Mouse (Mus musculus): ENCODE data around the gene Nedd4.

The Nedd4 gene

DNA sequence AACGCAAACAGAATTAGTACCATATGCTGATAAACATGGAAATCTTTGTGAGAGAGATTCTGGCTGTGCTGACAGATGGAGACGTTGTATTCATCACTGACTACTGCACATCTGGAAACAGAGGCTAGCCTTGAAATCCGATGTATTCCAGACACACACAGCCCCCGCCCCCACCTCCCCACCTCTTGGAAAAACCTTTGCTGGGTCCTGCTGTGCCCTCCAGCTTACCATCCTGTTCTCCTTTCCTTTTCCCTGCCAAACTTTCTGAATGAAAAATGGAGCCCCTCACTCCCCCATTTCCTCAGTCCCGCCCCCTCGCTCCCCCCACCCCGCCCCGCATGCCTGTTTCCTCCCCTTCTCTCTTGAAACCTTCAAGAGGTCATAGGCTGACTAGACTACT, 120.0 kb downstream of the Nedd4 start:
- no peak for DNase-seq (ENCODE audit: extremely low read depth, insufficient read length, low spot score)

DNA sequence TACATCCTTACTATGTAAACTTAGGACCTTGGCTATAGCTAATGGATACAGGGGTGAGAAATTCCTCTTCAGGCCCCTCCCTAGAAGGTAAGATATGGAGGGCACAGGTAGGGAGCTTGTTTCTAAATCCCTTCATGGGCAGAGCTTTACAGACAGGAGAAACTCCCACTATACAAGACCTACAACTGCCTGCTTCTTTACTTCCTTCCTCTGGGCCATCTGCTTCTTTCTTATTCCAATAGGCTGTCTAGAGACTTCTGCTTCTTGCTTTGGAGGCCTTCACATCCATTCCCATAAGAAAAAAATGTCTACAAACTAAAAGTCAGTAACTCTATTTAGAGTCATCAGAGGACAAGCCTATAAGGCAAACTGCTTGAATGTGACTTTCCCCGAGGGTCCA, 125.6 kb downstream of the Nedd4 start:
- DNase-seq (ENCODE audit: extremely low read depth, insufficient read length, low spot score), result no peak

DNA sequence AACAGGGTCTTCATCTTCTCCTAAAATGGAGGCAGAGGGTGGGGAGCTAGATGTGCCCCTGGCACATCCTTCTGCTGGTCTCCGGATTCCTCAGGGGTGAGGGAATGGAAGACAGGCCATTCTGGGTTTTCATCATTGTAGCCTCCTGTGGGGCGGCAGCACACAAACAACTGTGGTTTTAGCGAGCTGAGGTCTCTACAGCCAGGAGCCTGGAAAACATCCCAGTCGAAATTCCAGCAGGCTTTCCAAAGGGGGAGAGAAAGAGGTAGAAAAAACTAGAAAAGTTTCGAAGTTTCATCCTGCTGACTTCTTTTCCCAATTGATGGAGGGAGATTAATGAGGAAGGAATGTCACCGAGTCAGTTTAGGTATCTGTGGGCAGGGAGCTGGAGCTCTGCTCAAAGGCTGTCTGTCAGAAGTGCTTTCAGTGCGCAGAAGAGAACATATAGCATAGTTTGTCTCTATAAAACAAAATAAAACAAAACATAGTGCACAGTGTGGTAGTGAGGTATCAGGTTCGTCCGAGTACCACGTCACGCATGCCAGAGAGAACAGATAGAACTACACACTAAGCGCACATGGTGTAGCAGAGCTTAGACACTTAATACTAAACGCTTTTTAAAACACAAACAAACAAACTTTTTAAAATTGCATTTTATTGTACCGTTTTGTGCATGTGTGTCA, 128.5 kb downstream of the Nedd4 start:
- no peak for DNase-seq (ENCODE audit: extremely low read depth, insufficient read length, low spot score)

DNA sequence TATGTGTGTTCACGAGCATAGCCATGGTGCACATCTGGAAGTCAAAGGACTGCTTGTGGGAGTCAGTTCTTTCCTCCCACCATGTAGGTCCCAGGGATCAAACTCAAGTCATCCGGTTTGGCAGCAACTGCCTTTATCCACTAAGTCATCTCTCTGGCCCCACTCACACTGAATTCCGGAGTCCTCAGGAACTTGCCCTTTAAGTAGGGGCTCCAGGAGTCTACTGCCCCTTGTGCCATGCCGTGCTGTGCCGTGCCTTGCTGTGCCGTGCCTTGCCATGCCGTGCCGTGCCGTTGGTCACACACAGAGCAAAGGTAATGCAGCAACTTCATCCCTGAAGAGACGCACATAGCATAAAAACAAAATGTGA, 129.1 kb downstream of the Nedd4 start:
- DNase-seq (ENCODE audit: extremely low read depth, insufficient read length, low spot score), result peak; percentile 16

DNA sequence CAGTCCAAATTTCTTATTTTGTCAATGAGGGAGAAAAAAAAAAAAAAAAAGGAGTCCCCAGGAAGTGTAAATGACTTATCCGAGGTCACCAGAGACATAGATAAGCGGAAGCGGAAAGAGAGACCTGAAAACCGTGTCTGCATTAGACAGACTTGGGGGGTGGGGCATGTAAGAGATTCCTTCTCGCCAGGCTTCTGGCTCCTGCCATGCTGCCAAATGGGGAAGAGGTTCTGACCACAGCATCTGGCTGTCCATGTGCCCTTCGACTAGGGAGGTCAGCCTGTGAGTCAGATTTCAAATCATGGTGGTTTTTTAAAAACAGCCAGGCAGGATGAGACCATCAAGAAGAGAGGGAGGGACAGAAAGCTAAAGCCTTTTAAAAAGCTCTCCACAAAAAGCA, 129.5 kb downstream of the Nedd4 start:
- peak; percentile 67 for DNase-seq (ENCODE audit: extremely low read depth, insufficient read length, low spot score)

DNA sequence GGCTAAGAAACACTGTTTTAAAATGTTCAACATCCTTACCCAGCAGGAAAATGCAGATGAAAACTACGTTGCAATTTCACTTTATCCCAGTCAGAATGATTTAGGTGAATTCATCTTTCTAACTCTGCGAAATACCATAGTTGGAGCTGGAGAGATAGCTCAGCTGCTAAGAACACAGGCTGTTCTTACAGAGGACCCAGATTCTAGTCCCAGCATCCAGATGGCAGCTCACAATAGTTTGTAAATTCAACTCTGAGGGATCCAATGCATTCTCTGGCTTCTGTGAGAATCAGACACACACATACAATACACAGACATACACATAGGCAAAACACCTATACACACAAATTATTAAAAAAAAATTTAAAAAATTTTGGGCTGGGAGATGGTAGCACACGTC, 133.1 kb downstream of the Nedd4 start:
- no peak for DNase-seq (ENCODE audit: extremely low read depth, insufficient read length, low spot score)

DNA sequence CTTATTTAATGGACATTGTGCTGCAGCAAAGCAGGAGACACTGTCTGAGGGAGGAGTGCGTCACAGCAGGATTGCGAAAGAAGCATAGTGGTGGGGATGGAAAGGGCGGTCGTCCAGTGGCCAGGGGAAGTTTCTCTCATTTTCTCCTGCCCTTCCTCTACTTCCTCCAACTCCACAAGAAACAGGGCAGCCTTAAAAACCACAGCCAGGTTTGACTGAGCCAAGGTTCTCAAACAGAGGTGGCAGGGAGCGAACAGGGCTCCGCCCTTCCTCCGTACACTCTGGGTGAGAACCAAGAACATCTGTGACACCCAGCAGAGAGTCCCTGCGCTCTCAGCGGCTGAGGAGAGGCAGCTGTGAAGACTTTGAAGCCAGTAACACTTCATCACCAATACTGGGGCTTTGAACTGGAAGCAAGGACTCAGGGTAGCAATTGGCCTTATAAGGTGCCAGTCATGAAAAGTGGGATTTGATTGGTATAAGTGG, 135.0 kb downstream of the Nedd4 start:
- peak; percentile 71 for DNase-seq (ENCODE audit: extremely low read depth, insufficient read length, low spot score)
